Mouse (Mus musculus) retina, embryonic 14.5 days (tissue): ENCODE measurements at regions not wholly inside any gene's neighbourhood (a gene's known extent, or its start where the extent isn't known, plus 50 kb on each side); places are given as distances from the start of the nearest gene placed in this dataset.
A peak's percentile ranks its signal among the peaks of the same experiment; 100 is the strongest.

Experiments used
- DNase-seq: peaks from one replicate; pipeline ENCODE4 v3.0.0-alpha.2; 2015; ENCODE audit warnings: low spot score

GRCm38 (mm10) chr6:75683935-75684334 lies 813.6 kb downstream of the Gm9008 start:
- no peak for DNase-seq

DNA sequence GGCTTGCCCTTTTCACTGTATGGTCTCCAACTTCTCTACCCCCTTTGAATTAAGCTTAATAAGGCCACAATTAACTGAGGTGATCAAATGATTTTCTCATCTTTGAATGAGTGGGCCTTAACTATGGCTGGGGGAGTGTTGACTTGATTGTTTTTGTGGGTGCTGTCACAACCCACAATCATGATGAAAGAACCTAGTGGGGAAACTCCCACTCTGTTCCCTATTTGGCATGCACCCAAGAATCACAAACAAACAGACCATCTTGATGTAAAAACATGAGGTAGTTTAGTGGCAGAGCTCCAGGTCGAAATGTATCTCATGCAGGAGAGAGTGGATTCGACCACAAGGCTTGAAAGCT lies 853.2 kb downstream of the Gm9008 start:
- no peak for DNase-seq

GRCm38 (mm10) chr6:75643581-75644362 lies 853.8 kb downstream of the Gm9008 start:
- no peak for DNase-seq

DNA sequence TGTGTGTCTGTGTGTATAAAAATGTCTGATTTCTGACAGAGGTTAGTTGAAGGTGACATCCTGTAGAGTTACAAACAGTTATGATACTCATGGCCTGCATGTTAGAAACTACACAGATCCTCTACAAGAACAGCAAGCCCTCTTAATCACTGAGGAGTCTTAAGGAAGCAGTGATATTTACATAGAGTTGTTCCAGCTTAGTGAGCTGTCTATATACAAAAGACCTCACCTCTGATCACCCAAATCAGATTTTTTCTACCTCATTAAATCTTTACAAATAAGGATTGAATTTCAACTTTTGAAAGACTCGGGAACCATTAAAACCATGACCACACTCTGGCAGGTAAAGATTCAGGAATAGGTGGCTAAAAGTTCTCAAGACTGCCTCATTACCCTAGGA lies 861.5 kb downstream of the Gm9008 start:
- DNase-seq, result no peak

GRCm38 (mm10) chr6:75602536-75603279 lies 894.9 kb downstream of the Gm9008 start:
- DNase-seq, result peak; percentile 34

- no peak for DNase-seq
Observed at GRCm38 (mm10) chr6:75558431-75558830, 939.2 kb downstream of the Gm9008 start.

GRCm38 (mm10) chr6:75542247-75542700 lies 955.3 kb downstream of the Gm9008 start:
- DNase-seq, result no peak

DNA sequence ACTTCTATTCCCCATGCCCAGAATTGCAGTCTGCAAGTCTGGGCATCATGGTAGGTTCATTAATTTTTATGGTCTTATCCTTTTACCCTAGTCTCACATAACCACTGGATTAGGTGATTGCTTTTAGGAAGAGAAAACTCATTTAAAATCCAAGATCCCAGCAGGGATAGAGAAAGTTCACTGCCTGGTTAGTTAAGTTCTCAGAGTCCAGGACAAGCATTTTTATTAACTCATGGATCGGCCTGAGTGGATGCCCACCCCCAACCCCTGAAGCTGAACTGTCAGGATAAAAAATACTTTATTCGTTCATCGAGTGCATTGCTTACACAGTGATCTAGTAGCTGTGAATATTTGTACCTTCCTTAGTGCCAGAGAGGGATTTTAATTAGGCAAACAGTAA lies 957.9 kb downstream of the Gm9008 start:
- no peak for DNase-seq
